Mouse (Mus musculus) gastrocnemius, postnatal 14 days (tissue): ENCODE measurements around the gene Gm5565. TPM values are rescaled to one million over a fixed set of nuclear protein-coding genes. Genes with fewer than 3 reads are reported as not detected.

Experiments used
- total RNA-seq, 2 experiments: library from RNA; stranded (reverse); gene quantifications; 2 replicates each; pipeline ENCODE4 v1.2.3; 2021

Gene Gm5565
- total RNA-seq, 2 experiments from 2014 or later, result not detected

Other genes starting within 250 kb of the Gm5565 start
- gene Cyp3a25, start 150.9 kb downstream of the Gm5565 start, total RNA-seq, result not detected
- gene Cyp3a59, start 81.3 kb downstream of the Gm5565 start, total RNA-seq, result not detected
- not detected for gene Gm6309, start 10.2 kb upstream of the Gm5565 start, total RNA-seq
- under 1 TPM in 1 of 2 experiments, not detected in 1; 0.27 TPM for gene 1700001J03Rik, start 24.8 kb upstream of the Gm5565 start, total RNA-seq
- gene Rnf6, start 61.0 kb upstream of the Gm5565 start, total RNA-seq, result 10 to 100 TPM; 35.6 to 38.1 TPM
- gene Cdk8, start 70.7 kb upstream of the Gm5565 start, total RNA-seq, result 10 to 100 TPM; 14.7 to 14.9 TPM
- 1 to 10 TPM; 1.2 TPM for gene Wasf3, start 224.4 kb upstream of the Gm5565 start, total RNA-seq